Mouse (Mus musculus): ENCODE results near the gene Selenon. TPM values are rescaled to one million over a fixed set of nuclear protein-coding genes. Genes with fewer than 3 reads are reported as not detected.

Selenon gene
- total and polyA plus RNA-seq, 2 experiments from 2014 or later: 9.1 to 22.8 TPM

DNA sequence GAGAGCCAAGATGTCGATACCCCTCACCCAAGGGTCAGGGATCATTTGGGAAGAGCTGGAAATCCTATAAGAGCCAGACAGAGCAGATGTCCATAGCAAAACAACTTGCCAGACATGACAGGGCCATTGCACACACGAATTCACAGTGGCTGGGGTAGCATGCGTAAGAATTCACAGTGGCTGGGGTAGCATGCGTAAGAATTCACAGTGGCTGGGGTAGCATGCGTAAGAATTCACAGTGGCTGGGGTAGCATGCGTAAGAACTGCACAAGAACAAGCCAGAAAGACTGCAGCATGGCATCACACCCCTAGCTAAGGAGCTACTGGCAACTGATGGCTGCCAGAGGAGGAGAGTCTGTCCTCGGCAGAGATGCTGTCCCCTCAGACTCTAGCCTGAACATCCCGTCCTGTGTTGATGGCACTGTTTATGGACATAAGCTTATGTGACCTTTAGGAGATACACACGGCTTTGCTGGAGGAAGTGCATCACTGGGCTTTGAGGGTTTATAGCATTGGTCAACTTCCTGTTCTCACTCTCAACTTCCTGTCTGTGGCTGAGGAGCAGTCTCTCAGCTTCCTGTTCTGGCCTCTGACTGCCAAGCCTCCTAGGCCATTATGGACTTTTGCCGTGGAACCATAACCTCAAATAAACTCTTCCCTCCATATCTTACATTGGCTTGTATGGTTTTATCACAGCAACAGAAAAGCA is 42.9 kb upstream of the Selenon start:
- H3K4me3 ChIP-seq (ENCODE audit: low read depth, low read length): no peak overlapping the region
- H3K36me3 ChIP-seq (ENCODE audit: insufficient read depth, low read length): no peaks in the 10 kb centered on the region
- no peak overlapping the region for H3K27ac ChIP-seq (ENCODE audit: low read depth, low read length)
- H3K4me2 ChIP-seq (ENCODE audit: low read depth, low read length, poor library complexity, severe bottlenecking): no peak overlapping the region
- WGBS: 93% methylated on average over 10 of the region's 10 CpGs
- no peaks in the 10 kb centered on the region for H3K9me3 ChIP-seq (ENCODE audit: low read length)
- H3K4me1 ChIP-seq (ENCODE audit: insufficient read depth, low read length): peaks cover 8% of the 10 kb centered on the region; the same call in 1 of the 2 replicates
- H3K27me3 ChIP-seq (ENCODE audit: insufficient read depth, low read length): no peaks in the 10 kb centered on the region
- DNase-seq (ENCODE audit: low spot score) (no peak), ATAC-seq (ENCODE audit: low FRiP score) (no peak)
- no peak for TF ChIP-seq CTCF (IDR thresholded peaks at IDR 0.05)
- H3K9ac ChIP-seq (replicated peaks; ENCODE audit: low read length, poor library complexity, severe bottlenecking): no peak overlapping the region

DNA sequence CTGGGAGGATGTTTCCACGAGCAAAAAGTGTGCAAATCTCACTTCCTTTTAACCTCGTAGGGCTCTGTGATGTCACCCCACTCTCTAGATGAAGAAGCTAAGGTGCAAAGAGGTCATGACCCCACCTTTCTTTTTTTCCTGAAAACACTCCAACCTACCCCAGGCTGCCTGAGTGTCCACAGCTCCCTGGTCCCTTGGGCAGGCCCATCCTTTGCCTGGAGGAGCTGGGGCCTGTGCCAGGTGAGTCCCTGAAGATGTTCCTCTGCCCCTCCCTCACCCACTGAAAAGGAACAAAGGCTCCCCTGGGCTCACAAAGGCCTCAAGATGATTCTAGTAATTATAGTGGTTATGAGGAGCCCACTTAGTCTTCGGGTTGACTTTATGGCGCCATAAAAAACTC is 40.5 kb upstream of the Selenon start:
- WGBS: 88% methylated on average over 4 of the region's 4 CpGs
- H3K4me3 ChIP-seq (ENCODE audit: low read depth, low read length): no peak overlapping the region
- peaks cover 8% of the 10 kb centered on the region; the same call in 1 of the 2 replicates for H3K4me1 ChIP-seq (ENCODE audit: insufficient read depth, low read length)
- H3K4me2 ChIP-seq (ENCODE audit: low read depth, low read length, poor library complexity, severe bottlenecking): no peak overlapping the region
- H3K27ac ChIP-seq (ENCODE audit: low read depth, low read length): no peak overlapping the region
- no peaks in the 10 kb centered on the region for H3K36me3 ChIP-seq (ENCODE audit: insufficient read depth, low read length)
- H3K27me3 ChIP-seq (ENCODE audit: insufficient read depth, low read length): no peaks in the 10 kb centered on the region
- no peak overlapping the region for H3K9ac ChIP-seq (replicated peaks; ENCODE audit: low read length, poor library complexity, severe bottlenecking)
- DNase-seq (ENCODE audit: low spot score) (no peak), ATAC-seq (ENCODE audit: low FRiP score) (no peak)
- TF ChIP-seq CTCF (IDR thresholded peaks at IDR 0.05): no peak
- H3K9me3 ChIP-seq (ENCODE audit: low read length): no peaks in the 10 kb centered on the region

DNA sequence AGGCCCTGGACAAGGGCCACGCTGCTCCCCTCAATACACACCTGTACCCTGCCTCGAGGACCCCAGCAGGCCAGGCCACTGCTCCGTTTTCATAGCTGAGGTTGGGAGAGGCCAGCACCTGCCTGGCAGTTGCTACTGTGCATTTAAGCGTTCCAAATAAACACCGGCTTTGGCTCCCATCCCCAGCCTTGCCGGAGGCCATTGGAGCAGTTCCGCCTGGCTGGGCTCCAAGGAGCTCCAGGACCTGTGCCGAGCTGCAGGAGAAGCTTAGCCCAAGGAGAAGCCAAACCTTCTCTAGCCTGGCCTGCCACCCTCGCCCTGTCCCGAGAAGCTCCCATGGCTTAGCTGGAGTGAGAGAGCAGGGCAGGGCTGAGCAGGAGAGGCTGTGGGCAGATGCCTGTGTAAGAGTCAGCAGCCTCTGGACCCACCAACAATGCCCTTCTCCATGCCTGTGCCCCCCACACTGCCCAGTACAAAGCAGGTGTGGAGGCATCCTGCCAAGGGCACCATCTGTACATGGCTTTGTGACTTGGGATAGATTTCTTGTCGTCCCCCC is 39.6 kb upstream of the Selenon start:
- H3K4me1 ChIP-seq (ENCODE audit: insufficient read depth, low read length): peaks cover 8% of the 10 kb centered on the region; the same call in 1 of the 2 replicates
- no peak overlapping the region for H3K4me3 ChIP-seq (ENCODE audit: low read depth, low read length)
- DNase-seq (ENCODE audit: low spot score) (peak; percentile 83), ATAC-seq (ENCODE audit: low FRiP score) (no peak)
- TF ChIP-seq CTCF (IDR thresholded peaks at IDR 0.05): no peak
- no peaks in the 10 kb centered on the region for H3K9me3 ChIP-seq (ENCODE audit: low read length)
- 0 out of 2 replicates have a peak overlapping the region, but pooled peaks have one; percentile 12 for H3K27ac ChIP-seq (ENCODE audit: low read depth, low read length)
- no peak overlapping the region for H3K9ac ChIP-seq (replicated peaks; ENCODE audit: low read length, poor library complexity, severe bottlenecking)
- no peak overlapping the region for H3K4me2 ChIP-seq (ENCODE audit: low read depth, low read length, poor library complexity, severe bottlenecking)
- WGBS: 41% methylated on average over 11 of the region's 11 CpGs
- no peaks in the 10 kb centered on the region for H3K27me3 ChIP-seq (ENCODE audit: insufficient read depth, low read length)
- H3K36me3 ChIP-seq (ENCODE audit: insufficient read depth, low read length): no peaks in the 10 kb centered on the region

DNA sequence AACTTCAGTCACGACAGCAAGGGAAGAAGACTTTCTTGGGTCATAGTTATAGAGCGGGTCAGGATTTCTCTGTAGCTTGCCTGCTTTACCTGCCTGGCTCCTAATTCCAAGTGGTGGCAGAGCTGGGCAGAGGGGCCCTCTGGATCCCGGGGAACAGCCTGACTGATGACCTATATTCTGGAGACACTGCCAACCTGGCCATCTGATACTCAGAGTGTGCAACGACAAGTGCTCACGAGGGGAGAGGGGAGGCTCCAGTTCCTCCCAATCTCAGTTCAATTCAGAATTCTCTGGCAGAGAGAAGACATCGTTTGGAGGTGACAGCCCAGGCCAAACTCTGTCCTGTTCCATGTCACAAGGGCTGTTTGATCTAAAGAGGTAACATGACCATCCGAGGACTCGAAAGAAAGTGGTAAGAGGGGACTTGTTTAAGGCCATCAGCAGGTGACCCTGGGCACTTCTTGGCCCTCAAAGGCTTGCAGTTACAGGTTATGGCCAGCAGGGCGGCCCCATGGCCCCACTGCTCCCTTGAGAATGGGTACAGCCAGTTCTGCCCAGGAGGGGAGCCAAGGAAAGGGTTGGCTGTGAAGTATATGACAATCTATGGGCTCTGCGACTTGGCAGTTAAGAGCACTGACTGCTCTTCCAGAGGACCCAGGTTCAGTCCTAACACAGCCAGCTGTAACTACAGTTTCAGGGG is 38.4 kb upstream of the Selenon start:
- no peaks in the 10 kb centered on the region for H3K9me3 ChIP-seq (ENCODE audit: low read length)
- no peak overlapping the region for H3K9ac ChIP-seq (replicated peaks; ENCODE audit: low read length, poor library complexity, severe bottlenecking)
- no peaks in the 10 kb centered on the region for H3K27me3 ChIP-seq (ENCODE audit: insufficient read depth, low read length)
- peaks cover 8% of the 10 kb centered on the region; the same call in 1 of the 2 replicates for H3K4me1 ChIP-seq (ENCODE audit: insufficient read depth, low read length)
- TF ChIP-seq CTCF (IDR thresholded peaks at IDR 0.05): peak; percentile 57
- H3K4me2 ChIP-seq (ENCODE audit: low read depth, low read length, poor library complexity, severe bottlenecking): no peak overlapping the region
- DNase-seq (ENCODE audit: low spot score) (no peak), ATAC-seq (ENCODE audit: low FRiP score) (no peak)
- WGBS: 78% methylated on average over 10 of the region's 10 CpGs
- H3K36me3 ChIP-seq (ENCODE audit: insufficient read depth, low read length): no peaks in the 10 kb centered on the region
- no peak overlapping the region for H3K27ac ChIP-seq (ENCODE audit: low read depth, low read length)
- H3K4me3 ChIP-seq (ENCODE audit: low read depth, low read length): no peak overlapping the region

DNA sequence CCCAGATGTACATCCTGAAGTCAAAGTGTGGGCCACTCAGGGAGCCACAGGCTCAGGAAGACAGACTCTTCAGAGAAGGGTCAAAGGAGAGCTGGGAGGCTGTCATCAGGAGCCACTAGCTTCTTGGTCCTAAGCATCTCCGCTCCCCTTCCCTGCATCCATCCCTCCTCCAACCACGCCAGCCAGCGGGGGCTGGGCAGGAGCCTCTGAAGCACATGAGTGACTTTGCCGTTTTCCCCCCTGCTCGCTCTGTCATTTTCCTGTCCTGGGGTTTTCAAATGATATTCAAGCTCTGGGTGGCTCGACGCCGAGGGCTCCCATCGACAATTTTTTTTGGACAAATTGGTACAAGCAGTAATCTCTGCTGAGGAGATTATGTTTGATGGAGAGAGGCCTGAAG is 37.8 kb upstream of the Selenon start:
- H3K4me1 ChIP-seq (ENCODE audit: insufficient read depth, low read length): peaks cover 8% of the 10 kb centered on the region; the same call in 1 of the 2 replicates
- no peak for TF ChIP-seq CTCF (IDR thresholded peaks at IDR 0.05)
- no peaks in the 10 kb centered on the region for H3K27me3 ChIP-seq (ENCODE audit: insufficient read depth, low read length)
- H3K4me2 ChIP-seq (ENCODE audit: low read depth, low read length, poor library complexity, severe bottlenecking): no peak overlapping the region
- ATAC-seq (ENCODE audit: low FRiP score) (no peak), DNase-seq (ENCODE audit: low spot score) (no peak)
- 53% methylated on average over 9 of the region's 9 CpGs for WGBS
- no peak overlapping the region for H3K4me3 ChIP-seq (ENCODE audit: low read depth, low read length)
- H3K9me3 ChIP-seq (ENCODE audit: low read length): no peaks in the 10 kb centered on the region
- H3K36me3 ChIP-seq (ENCODE audit: insufficient read depth, low read length): no peaks in the 10 kb centered on the region
- no peak overlapping the region for H3K9ac ChIP-seq (replicated peaks; ENCODE audit: low read length, poor library complexity, severe bottlenecking)
- H3K27ac ChIP-seq (ENCODE audit: low read depth, low read length): no peak overlapping the region

DNA sequence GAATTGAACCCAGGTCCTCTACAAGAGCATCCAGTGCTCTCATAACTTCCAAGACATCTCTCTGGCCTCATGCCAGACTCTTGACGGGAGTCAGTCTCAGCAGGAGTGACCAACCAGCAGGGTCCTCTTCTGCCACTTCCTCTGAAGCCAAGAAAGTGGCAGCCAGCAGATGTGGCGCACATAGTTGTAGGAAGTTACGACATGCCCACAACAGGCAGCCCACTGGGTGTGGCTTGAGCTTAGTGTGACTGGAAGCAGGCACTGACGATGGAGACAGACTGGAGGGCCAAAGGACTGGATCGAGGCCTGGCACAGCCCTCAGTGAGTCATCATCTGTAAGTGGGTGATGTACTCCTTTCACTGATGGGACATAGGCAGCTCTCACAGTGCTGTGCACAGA is 37.0 kb upstream of the Selenon start:
- no peak overlapping the region for H3K4me2 ChIP-seq (ENCODE audit: low read depth, low read length, poor library complexity, severe bottlenecking)
- WGBS: 90% methylated on average over 5 of the region's 5 CpGs
- H3K4me1 ChIP-seq (ENCODE audit: insufficient read depth, low read length): peaks cover 8% of the 10 kb centered on the region; the same call in 1 of the 2 replicates
- H3K27ac ChIP-seq (ENCODE audit: low read depth, low read length): no peak overlapping the region
- no peaks in the 10 kb centered on the region for H3K36me3 ChIP-seq (ENCODE audit: insufficient read depth, low read length)
- DNase-seq (ENCODE audit: low spot score) (no peak), ATAC-seq (ENCODE audit: low FRiP score) (no peak)
- no peaks in the 10 kb centered on the region for H3K27me3 ChIP-seq (ENCODE audit: insufficient read depth, low read length)
- TF ChIP-seq CTCF (IDR thresholded peaks at IDR 0.05): no peak
- H3K9me3 ChIP-seq (ENCODE audit: low read length): no peaks in the 10 kb centered on the region
- H3K4me3 ChIP-seq (ENCODE audit: low read depth, low read length): no peak overlapping the region
- no peak overlapping the region for H3K9ac ChIP-seq (replicated peaks; ENCODE audit: low read length, poor library complexity, severe bottlenecking)

Measured in midbrain, postnatal 0 days (tissue).